19 mouse cellular contexts compared by ENCODE assay signal in the genomic region with DNA sequence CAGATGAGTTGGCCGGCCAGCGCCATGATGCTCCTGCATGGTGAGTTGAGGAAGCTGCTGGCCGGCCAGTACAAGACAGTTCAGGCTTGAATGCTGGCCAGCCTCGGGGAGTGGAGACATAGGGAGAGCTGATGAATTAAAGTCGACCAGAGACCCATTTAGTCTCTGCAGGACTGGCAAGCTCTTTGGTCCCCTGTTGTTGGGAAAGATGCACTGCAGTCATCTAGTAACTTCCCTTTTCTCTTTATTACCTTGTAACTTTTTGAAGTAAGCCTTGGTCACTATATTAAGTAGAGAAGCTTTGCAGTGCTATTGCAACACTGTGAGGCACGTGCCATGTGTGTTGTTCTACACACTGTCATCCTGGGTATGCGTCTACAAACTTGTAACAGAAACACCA. TPM values are rescaled to one million over a fixed set of nuclear protein-coding genes. Genes with fewer than 3 reads are reported as not detected.
A peak's percentile ranks its signal among the peaks of the same experiment; 100 is the strongest.
DNase-seq lines count a peak whose midpoint lies in the region; ATAC-seq lines count a peak whose summit lies in the region.
"Had no signal": no experiment of that assay in that cellular context is flagged by ENCODE, and none has a peak within 500 bp of the region (broad histone marks: within the 10 kb centered on the region; RNA-seq: fewer than 3 reads in every experiment).

No protein-coding gene starts in this region.

- H3K9me3 ChIP-seq in kidney, embryonic 16.5 days (ENCODE audit: low read length): no peaks in the 10 kb centered on the region
- no peaks in the 10 kb centered on the region for H3K9me3 ChIP-seq in lung, embryonic 15.5 days
- H3K9me3 ChIP-seq: heart, embryonic 13.5 days; hindbrain, embryonic 13.5 days; liver, embryonic 15.5 days; midbrain, embryonic 15.5 days; neural tube, embryonic 13.5 days had no signal

- H3K27ac ChIP-seq in kidney, embryonic 16.5 days (ENCODE audit: low read length): no peak overlapping the region
- H3K27ac ChIP-seq in lung, embryonic 15.5 days: peak overlapping the region; percentile 87
- H3K27ac ChIP-seq: gastrocnemius, adult 2 months; heart, embryonic 13.5 days; hindbrain, embryonic 13.5 days; liver, embryonic 15.5 days; midbrain, embryonic 15.5 days; neural tube, embryonic 13.5 days had no signal

- peaks cover 25% of the 10 kb centered on the region; the same call in 1 of the 2 replicates for H3K4me1 ChIP-seq in kidney, embryonic 16.5 days (ENCODE audit: insufficient read depth, low read length)
- H3K4me1 ChIP-seq in lung, embryonic 15.5 days: peaks cover 64% of the 10 kb centered on the region

- no peak overlapping the region for H3K9ac ChIP-seq in kidney, embryonic 16.5 days (replicated peaks; ENCODE audit: low read length)
- no peak overlapping the region for H3K9ac ChIP-seq in lung, embryonic 15.5 days
- H3K9ac ChIP-seq: heart, embryonic 13.5 days; hindbrain, embryonic 13.5 days; liver, embryonic 15.5 days; midbrain, embryonic 15.5 days; neural tube, embryonic 13.5 days had no signal

- DNase-seq in kidney, postnatal 4 days: peak; percentile 46 to 63
- no peak for DNase-seq in right cerebral cortex, adult 2 months (ENCODE audit: low spot score in 2 of 2)
- no peak for DNase-seq in retina, embryonic 14.5 days (ENCODE audit: low spot score)
- DNase-seq in testis, postnatal 14 days (ENCODE audit: low spot score): no peak
- DNase-seq: adrenal gland, adult 2 months; gastrocnemius, adult 2 months; kidney, postnatal 25 days; right cerebral cortex, adult 18-20 months had no signal

- H3K4me2 ChIP-seq in kidney, embryonic 16.5 days (replicated peaks; ENCODE audit: low read depth, low read length): no peak overlapping the region
- peak overlapping the region; percentile 31 for H3K4me2 ChIP-seq in lung, embryonic 15.5 days
- H3K4me2 ChIP-seq: heart, embryonic 13.5 days; hindbrain, embryonic 13.5 days; liver, embryonic 15.5 days; midbrain, embryonic 15.5 days; neural tube, embryonic 13.5 days had no signal

- no peak for ATAC-seq in kidney, embryonic 16.5 days (ENCODE audit: low FRiP score, low TSS enrichment)
- peak; percentile 74 for ATAC-seq in common myeloid progenitor, adult 5-6 weeks (replicated peaks; ENCODE audit: low read depth, poor library complexity, severe bottlenecking)
- ATAC-seq in lung, embryonic 15.5 days (ENCODE audit: borderline replicate concordance, extremely low read depth, low FRiP score, low TSS enrichment): peak; percentile 72
- peak; percentile 81 for ATAC-seq in monocyte, adult 5-6 weeks (replicated peaks; ENCODE audit: insufficient number of reproducible peaks, low FRiP score, low TSS enrichment, poor library complexity, severe bottlenecking)
- ATAC-seq: midbrain, embryonic 15.5 days; Patski had no signal

- no peak overlapping the region for H3K4me3 ChIP-seq in kidney, embryonic 16.5 days (ENCODE audit: low read length)
- no peak overlapping the region for H3K4me3 ChIP-seq in lung, embryonic 15.5 days
- H3K4me3 ChIP-seq: gastrocnemius, adult 2 months; heart, embryonic 13.5 days; hindbrain, embryonic 13.5 days; liver, embryonic 15.5 days; midbrain, embryonic 15.5 days; neural tube, embryonic 13.5 days had no signal

- H3K36me3 ChIP-seq in kidney, embryonic 16.5 days (ENCODE audit: insufficient read depth, low read length): no peaks in the 10 kb centered on the region
- no peaks in the 10 kb centered on the region for H3K36me3 ChIP-seq in lung, embryonic 15.5 days
- H3K36me3 ChIP-seq: heart, embryonic 13.5 days; liver, embryonic 15.5 days; midbrain, embryonic 15.5 days had no signal

- 70% methylated on average over 7 of the region's 7 CpGs for WGBS in kidney, embryonic 16.5 days
- WGBS in lung, embryonic 15.5 days: 38% methylated on average over 7 of the region's 7 CpGs

- no peaks in the 10 kb centered on the region for H3K27me3 ChIP-seq in kidney, embryonic 16.5 days (ENCODE audit: insufficient read depth, low read length)
- H3K27me3 ChIP-seq in lung, embryonic 15.5 days: no peaks in the 10 kb centered on the region
- H3K27me3 ChIP-seq: CH12.LX; heart, embryonic 13.5 days; hindbrain, embryonic 13.5 days; liver, embryonic 15.5 days; midbrain, embryonic 15.5 days; neural tube, embryonic 13.5 days; Patski had no signal

RNA-seq across cellular contexts. Expression of a gene that starts 15.9 kb away (rescaled TPM):
- 59.9 and 72.7 TPM in 2 replicates for polyA plus RNA-seq in kidney, embryonic 16.5 days (2015; fragmentation: Nextera tagmentation; extraction: Ambion mirVana)
- total RNA-seq in common myeloid progenitor, adult 5-6 weeks (2017): 29.2 and 35.7 TPM in 2 replicates
- polyA plus RNA-seq in lung, embryonic 15.5 days (2015; fragmentation: Nextera tagmentation; extraction: Ambion mirVana): 68.6 and 73.5 TPM in 2 replicates
- total RNA-seq in monocyte, adult 5-6 weeks (2017): 25.8 to 43.4 TPM (median 35.3 TPM) in 3 replicates

RNA-seq across cellular contexts. Expression of a gene that starts 16.4 kb away (rescaled TPM):
- 14.5 and 15.0 TPM in 2 replicates for polyA plus RNA-seq in kidney, embryonic 16.5 days (2015; fragmentation: Nextera tagmentation; extraction: Ambion mirVana)
- total RNA-seq in common myeloid progenitor, adult 5-6 weeks (2017): 28.7 and 40.5 TPM in 2 replicates
- polyA plus RNA-seq in lung, embryonic 15.5 days (2015; fragmentation: Nextera tagmentation; extraction: Ambion mirVana): 17.1 and 19.3 TPM in 2 replicates
- 16.1 to 31.0 TPM (median 22.1 TPM) in 3 replicates for total RNA-seq in monocyte, adult 5-6 weeks (2017)

Comparison
In these comparisons a context has a peak if more than half of its experiments do, and no peak if none do; other contexts are left out.
1. DNase-seq: peak in kidney, postnatal 4 days (2 of 2); none in right cerebral cortex, adult 2 months (0 of 2), retina, embryonic 14.5 days (single experiment) and testis, postnatal 14 days (single experiment).